Mouse (Mus musculus): ENCODE results near the gene Tacc2.

The Tacc2 gene

DNA sequence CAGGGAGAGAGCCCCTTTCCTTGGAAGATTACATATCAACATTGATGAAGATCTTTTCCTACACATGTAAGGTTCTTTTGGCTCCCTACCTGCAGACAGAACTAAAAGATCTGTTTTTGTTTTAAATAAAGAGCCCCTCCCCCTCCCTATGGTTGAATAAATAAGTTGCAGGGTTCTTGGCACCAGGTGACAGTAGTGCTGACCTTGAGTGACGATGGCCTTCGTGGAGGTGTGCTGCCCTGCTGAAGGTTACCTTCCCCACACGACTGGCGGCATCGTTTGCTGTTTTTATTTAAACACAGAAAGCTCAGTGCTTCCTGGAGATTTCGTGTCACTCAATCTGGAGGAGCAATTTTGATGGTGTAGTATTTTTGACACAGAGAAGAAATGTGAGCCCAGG, 113.6 kb downstream of the Tacc2 start:
- DNase-seq (ENCODE audit: low spot score): no peak

- DNase-seq (ENCODE audit: low spot score): no peak
Measured at GRCm38 (mm10) chr7:130691931-130692330, 114.7 kb downstream of the Tacc2 start.

GRCm38 (mm10) chr7:130692392-130692942, 115.2 kb downstream of the Tacc2 start:
- DNase-seq (ENCODE audit: low spot score): no peak

GRCm38 (mm10) chr7:130692943-130693799, 115.9 kb downstream of the Tacc2 start:
- DNase-seq (ENCODE audit: low spot score): no peak

DNA sequence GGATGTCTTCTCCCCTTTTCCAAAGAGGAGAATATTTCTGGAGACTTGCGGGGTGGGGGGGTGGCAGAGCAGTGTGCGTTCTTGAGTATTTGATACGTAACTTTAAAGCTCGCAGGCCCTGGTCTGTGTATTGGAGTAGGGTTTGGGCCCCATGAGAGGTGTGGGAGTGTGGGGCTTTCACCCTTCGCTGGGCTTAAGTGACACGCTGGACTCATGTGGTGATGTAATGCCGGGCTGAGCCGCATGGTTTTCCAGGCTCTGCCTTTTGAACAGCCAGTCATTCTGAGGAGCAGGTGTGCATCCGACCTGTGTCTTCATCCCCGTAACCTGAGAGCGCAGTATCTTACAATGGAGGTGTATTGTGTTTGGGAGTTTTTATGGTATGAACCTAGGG, 116.6 kb downstream of the Tacc2 start:
- no peak for DNase-seq (ENCODE audit: low spot score)

- DNase-seq (ENCODE audit: low spot score): no peak
Measured at GRCm38 (mm10) chr7:130695669-130696338, 118.6 kb downstream of the Tacc2 start.

DNA sequence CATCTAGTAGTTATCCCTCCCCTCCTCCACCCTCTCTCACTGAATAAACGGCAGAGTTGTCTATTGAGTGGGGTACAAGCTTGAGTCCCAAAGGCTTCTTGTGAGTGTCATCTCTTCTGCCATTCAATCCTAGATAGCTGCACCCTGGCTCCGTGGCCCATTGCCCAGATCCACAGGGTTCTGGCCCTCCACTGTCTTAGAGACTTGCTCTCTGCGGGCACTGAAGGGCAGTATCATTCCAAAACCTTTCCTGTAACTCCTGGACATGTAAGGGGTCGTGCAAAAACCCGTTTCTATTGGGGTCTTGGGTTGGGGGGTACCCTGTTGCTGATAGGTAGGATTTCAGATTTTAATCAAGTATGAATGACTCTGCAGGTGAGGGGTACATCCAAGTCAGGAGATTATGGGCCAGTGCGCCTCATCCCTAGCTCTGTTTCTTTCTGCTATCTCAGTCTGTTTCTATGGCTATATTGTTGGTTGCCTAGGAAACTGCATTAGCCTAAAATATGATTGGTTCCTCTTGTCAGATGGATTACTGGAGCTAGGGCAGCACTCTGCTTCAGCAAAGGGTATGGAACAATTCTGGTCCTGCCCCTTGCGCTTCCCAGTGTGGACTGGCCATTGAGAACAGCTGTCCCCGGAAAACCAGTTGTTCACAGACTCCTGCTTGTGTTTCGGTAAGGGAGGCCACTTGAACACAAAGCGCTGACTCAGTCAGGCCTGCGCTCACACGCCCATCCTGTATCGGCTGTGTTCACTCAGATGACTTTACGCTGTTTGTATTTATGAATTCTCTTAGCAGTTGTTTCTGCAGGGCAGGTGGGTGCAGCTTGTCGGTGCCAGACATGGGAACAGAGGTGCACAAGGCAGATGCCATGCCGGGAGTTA, 119.4 kb downstream of the Tacc2 start:
- DNase-seq (ENCODE audit: low spot score): no peak

- no peak for DNase-seq (ENCODE audit: low spot score)
Measured at GRCm38 (mm10) chr7:130698480-130698879, 121.2 kb downstream of the Tacc2 start.

DNA sequence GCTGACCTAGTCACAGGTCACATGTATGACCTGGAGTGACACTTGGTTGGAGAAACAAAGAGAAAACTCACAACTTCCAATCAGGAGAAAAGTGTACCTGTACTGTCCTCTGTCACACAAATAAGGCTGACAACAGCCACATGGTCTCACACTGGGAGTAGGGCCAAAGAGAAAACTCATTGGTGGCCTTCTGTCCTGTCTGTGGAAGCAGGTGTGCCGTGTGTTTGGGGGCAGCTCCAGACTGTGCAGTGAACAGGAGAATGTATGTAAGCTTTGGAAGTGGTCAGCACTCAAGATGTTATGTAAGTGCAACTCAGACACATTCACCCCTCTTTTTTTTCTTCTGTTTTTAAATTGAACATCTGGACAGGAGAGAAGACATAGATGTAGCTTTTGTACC, 124.1 kb downstream of the Tacc2 start:
- no peak for DNase-seq (ENCODE audit: low spot score)

- DNase-seq (ENCODE audit: low spot score): no peak
Measured at GRCm38 (mm10) chr7:130705230-130705629, 128.0 kb downstream of the Tacc2 start.

GRCm38 (mm10) chr7:130708940-130709339, 131.7 kb downstream of the Tacc2 start:
- DNase-seq (ENCODE audit: low spot score): no peak

DNA sequence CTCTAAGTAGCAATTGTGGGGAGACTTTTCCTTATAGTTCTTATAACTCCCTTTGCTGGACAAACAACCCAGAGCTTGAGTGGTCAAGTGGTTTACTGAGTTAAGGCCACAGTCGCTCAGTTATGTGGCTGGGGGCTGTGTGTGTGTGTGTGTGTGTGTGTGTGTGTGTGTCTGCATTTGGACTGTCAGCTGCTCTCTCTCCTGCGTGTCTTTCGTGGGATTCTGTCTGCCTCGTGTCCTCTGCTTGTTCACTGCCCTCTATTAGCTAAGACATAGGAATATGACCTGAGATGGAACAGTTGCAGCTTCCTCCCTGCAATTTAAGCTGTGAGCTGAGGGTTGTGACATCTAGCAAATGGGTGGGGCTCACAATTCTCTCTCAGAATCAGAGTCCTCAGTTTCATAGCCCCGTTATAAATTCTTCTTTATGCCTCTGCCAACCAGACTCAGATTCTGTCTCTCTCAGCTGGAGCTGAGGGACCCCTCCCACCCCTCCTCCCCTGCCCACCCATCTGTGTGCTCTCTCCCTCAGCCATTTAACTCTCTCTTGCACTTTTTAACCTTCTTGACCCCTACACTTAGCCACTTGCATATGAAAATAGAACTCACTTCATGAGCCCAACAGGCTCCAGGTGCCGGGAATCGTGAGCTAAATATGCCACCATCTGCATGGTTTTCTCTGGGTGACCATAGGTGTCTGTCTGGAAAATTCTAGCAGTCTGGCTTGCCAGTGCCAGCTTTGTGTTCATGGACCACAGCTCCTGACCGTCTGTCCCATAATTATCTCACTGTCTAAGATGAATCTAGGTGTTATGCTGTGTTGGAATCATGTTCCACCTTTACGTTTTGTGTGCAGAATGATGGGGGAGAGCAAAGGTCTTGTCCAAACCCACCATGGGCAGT, 132.4 kb downstream of the Tacc2 start:
- DNase-seq (ENCODE audit: low spot score): no peak

DNA sequence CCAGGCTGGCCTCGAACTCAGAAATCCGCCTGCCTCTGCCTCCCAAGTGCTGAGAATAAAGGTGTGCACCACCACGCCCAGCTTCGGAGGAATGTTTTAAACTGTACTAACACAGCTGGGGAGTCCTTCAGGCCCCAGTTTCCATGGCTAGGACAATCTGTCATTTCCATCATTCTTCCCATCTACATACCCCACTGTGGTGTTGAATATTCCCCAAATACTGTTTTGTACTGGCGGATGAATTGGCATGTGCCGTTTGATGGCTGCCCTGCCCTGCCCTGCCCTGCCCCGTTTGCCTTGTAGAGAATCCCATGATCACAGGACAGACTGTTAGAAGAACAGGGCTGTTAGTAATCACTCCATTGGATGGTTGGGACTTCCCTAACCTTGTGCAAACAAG, 134.6 kb downstream of the Tacc2 start:
- DNase-seq (ENCODE audit: low spot score): no peak

GRCm38 (mm10) chr7:130713319-130713718, 136.1 kb downstream of the Tacc2 start:
- DNase-seq (ENCODE audit: low spot score): no peak

- DNase-seq (ENCODE audit: low spot score): no peak
Measured at GRCm38 (mm10) chr7:130715467-130715866, 138.2 kb downstream of the Tacc2 start.

- DNase-seq (ENCODE audit: low spot score): no peak
Measured at GRCm38 (mm10) chr7:130716341-130716740, 139.1 kb downstream of the Tacc2 start.

GRCm38 (mm10) chr7:130716989-130717388, 139.8 kb downstream of the Tacc2 start:
- DNase-seq (ENCODE audit: low spot score): no peak

DNA sequence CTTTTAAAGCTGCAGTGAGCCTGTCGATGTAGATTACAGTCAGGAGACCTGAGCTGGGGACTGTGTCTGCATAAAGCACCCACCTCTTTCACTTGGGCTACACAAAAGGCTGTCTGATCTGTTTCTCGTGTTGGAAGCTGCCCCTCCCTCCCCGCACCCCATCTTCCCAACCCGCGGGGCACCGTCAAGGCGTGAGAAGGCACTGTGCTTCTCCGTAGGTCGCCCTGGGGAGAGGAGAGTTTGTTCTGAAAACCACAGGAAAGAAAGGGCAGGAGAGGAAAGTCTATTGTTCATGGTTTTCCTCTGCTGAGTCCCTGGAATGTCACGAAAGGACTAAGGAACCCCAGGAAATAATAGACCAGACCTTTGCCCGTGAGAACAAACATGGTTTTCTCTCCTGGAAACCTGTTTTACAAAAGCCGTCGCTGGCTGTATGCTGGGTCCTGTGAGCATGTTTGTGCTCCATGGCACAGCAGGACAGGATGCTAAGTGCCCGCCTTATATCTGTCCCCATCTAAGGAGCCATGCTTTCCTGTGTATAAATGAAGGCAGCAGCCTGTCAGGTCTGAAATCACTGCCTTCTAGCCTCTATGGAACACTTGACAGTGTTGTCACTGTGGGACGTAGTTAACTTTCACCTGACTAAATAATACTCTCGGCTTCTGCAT, 142.8 kb downstream of the Tacc2 start:
- no peak for DNase-seq (ENCODE audit: low spot score)

DNA sequence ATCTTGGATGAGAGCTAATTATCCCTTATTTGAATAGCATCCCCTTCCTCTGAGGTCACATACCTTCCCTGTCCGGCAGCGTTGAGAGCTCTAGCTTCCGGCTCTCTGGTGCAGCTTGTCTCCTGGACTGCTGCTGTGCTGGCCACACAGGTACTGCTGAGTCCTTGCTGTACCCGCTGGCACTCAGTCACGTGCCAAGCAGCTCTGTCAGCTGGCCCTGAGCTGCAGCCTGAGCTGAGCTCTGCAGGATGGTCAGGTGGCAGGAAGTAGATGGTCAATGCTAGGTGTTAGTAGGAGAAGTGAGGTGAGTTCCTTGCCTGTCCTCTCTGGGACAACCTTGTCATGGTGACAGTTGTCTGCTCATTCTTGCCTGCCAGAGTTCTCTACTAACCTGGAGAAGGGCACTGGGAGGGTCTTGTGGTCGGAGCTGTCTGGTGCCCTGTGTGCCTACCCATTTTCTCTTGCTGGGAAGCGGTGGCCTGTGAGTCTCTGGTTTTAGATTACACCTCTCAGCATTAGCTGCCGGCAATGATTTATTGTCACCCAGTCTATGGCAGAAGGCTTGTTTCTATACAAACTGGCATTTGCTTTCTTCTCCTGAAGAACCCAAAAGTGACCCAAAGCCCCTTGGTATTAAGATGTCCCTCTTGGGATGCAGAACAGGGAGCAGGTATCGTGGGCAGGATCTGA, 143.6 kb downstream of the Tacc2 start:
- no peak for DNase-seq (ENCODE audit: low spot score)

- no peak for DNase-seq (ENCODE audit: low spot score)
Measured at GRCm38 (mm10) chr7:130726185-130726584, 148.9 kb downstream of the Tacc2 start.
